ENCODE assay signal across 15 mouse cellular contexts in the genomic region with DNA sequence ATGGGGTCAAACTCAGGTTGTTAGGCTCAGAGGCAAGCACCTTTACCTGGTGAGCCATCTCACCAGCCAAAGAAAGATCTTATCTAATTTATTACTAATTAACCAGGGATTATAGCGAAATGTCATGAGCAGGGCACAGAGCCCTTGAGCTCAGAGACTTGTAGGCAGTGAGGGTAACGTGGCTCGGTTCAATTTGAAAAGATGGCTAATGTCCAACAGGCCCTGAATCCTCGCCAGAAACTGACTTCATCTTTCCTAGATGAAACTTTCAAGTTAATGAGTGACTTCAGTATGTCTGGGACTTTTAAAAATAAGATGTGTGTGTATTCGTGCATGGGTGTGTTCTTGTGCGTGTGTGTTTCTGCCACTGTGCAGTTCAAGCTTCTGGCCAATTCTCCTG. TPM values are rescaled to one million over a fixed set of nuclear protein-coding genes. Genes with fewer than 3 reads are reported as not detected.
A peak's percentile ranks its signal among the peaks of the same experiment; 100 is the strongest.
DNase-seq lines count a peak whose midpoint lies in the region; ATAC-seq lines count a peak whose summit lies in the region.
"Had no signal": no experiment of that assay in that cellular context is flagged by ENCODE, and none has a peak within 500 bp of the region (broad histone marks: within the 10 kb centered on the region; RNA-seq: fewer than 3 reads in every experiment).

No protein-coding gene starts in this region.

- H3K36me3 ChIP-seq in stomach, embryonic 15.5 days, result no peaks in the 10 kb centered on the region
- H3K36me3 ChIP-seq: heart, embryonic 15.5 days; limb, embryonic 13.5 days; neural tube, embryonic 12.5 days had no signal

- DNase-seq in testis, postnatal 10 days (ENCODE audit: low spot score), result peak; percentile 48
- no peak for DNase-seq in testis, postnatal 14 days (ENCODE audit: low spot score)
- peak; percentile 70 to 71 for DNase-seq in adrenal gland, postnatal 36 days
- DNase-seq in kidney, adult 9 months, result peak; percentile 95
- no peak for DNase-seq in layer of hippocampus, adult 9-10 months (ENCODE audit: low spot score)
- DNase-seq in frontal cortex, adult 2 months (ENCODE audit: extremely low spot score in 1 of 2, low spot score in 1 of 2), result no peak
- DNase-seq: embryo, embryonic 11 days; right cerebral cortex, adult 18-20 months; thymus, adult 18-20 months had no signal

- peak overlapping the region; percentile 71 for H3K27ac ChIP-seq in stomach, embryonic 15.5 days
- H3K27ac ChIP-seq: heart, embryonic 15.5 days; limb, embryonic 13.5 days; neural tube, embryonic 12.5 days had no signal

- no peak overlapping the region for H3K9ac ChIP-seq in stomach, embryonic 15.5 days
- H3K9ac ChIP-seq: heart, embryonic 15.5 days; limb, embryonic 13.5 days; neural tube, embryonic 12.5 days had no signal

- H3K27me3 ChIP-seq in stomach, embryonic 15.5 days (replicated peaks), result no peaks in the 10 kb centered on the region
- H3K27me3 ChIP-seq: heart, embryonic 15.5 days; limb, embryonic 13.5 days; neural tube, embryonic 12.5 days had no signal

- ATAC-seq in stomach, embryonic 15.5 days (ENCODE audit: insufficient read depth, low FRiP score, low read depth), result no peak

- H3K4me2 ChIP-seq in stomach, embryonic 15.5 days, result no peak overlapping the region
- H3K4me2 ChIP-seq: heart, embryonic 15.5 days; limb, embryonic 13.5 days; midbrain, embryonic 11.5 days; neural tube, embryonic 12.5 days had no signal

- 32% methylated on average over 6 of the region's 6 CpGs for WGBS in stomach, embryonic 15.5 days

- H3K4me1 ChIP-seq in stomach, embryonic 15.5 days, result peaks cover 16% of the 10 kb centered on the region; the same call in 1 of the 2 replicates
- H3K4me1 ChIP-seq: neural tube, embryonic 12.5 days had no signal

- no peaks in the 10 kb centered on the region for H3K9me3 ChIP-seq in stomach, embryonic 15.5 days
- H3K9me3 ChIP-seq: G1E; heart, embryonic 15.5 days; limb, embryonic 13.5 days; neural tube, embryonic 12.5 days had no signal

- H3K4me3 ChIP-seq in stomach, embryonic 15.5 days (replicated peaks), result no peak overlapping the region
- H3K4me3 ChIP-seq: heart, embryonic 15.5 days; limb, embryonic 13.5 days; neural tube, embryonic 12.5 days had no signal

RNA-seq across cellular contexts. Expression of a gene that starts 8.9 kb away (rescaled TPM):
- under 1 TPM; 0.20 to 0.50 TPM for total RNA-seq in adrenal gland, postnatal 36 days (2021)
- 1.5 and 2.3 TPM in 2 replicates for polyA plus RNA-seq in stomach, embryonic 15.5 days (2015; fragmentation: Nextera tagmentation; extraction: Ambion mirVana)
- polyA plus RNA-seq in frontal cortex, adult 2 months (2012; rRNA removed), result 0.08 and 0.19 TPM in 2 replicates

RNA-seq across cellular contexts. Expression of a gene that starts 32.0 kb away (rescaled TPM):
- 10 to 100 TPM; 22.1 to 78.4 TPM for total RNA-seq in adrenal gland, postnatal 36 days (2021)
- 89.7 and 102 TPM in 2 replicates for polyA plus RNA-seq in stomach, embryonic 15.5 days (2015; fragmentation: Nextera tagmentation; extraction: Ambion mirVana)
- polyA plus RNA-seq in frontal cortex, adult 2 months (2012; rRNA removed), result 37.7 and 55.8 TPM in 2 replicates

Comparison
In these comparisons a context has a peak if more than half of its experiments do, and no peak if none do; other contexts are left out.
1. DNase-seq: peak in testis, postnatal 10 days (single experiment), adrenal gland, postnatal 36 days (2 of 2) and kidney, adult 9 months (single experiment); none in testis, postnatal 14 days (single experiment), layer of hippocampus, adult 9-10 months (single experiment) and frontal cortex, adult 2 months (0 of 2).